Mouse (Mus musculus) CH12.LX (cell line): ENCODE data around the gene Slc10a7. TPM values are rescaled to one million over a fixed set of nuclear protein-coding genes. Genes with fewer than 3 reads are reported as not detected.
"Not testable (repeated sequence)": the region's sequence is repeated elsewhere in the genome, so short reads cannot be mapped to it uniquely, and the experiment has no call there.

Experiments used
- DNase-seq: peaks from one replicate; pipeline ENCODE4 v3.0.0-alpha.2; 2013; ENCODE audit errors: extremely low read depth
- H3K27ac ChIP-seq: 2 replicates; pipeline ENCODE4 v1.5.1; 2012; ENCODE audit warnings: low read depth, mild to moderate bottlenecking, control low read depth, moderate library complexity; ENCODE audit not compliant: insufficient read depth
- H3K27me3 ChIP-seq: replicated peaks from 2 replicates; pipeline ENCODE3; 2012; ENCODE audit warnings: inconsistent platforms
- H3K36me3 ChIP-seq, 2 experiments: replicated peaks in 1 of 2; 2 replicates each; pipeline versions ENCODE3 to v1.6.1; 2012; ENCODE audit warnings: inconsistent platforms in 1 of 2, low read length in 1 of 2, mild to moderate bottlenecking in 1 of 2, mixed read lengths in 1 of 2, moderate library complexity in 1 of 2; ENCODE audit not compliant: control insufficient read depth in 1 of 2, insufficient read depth in 1 of 2
- H3K4me1 ChIP-seq, 2 experiments: 2 replicates each; pipeline ENCODE4 v1.6.1; 2012; ENCODE audit warnings: inconsistent platforms in 1 of 2, moderate library complexity in 1 of 2; ENCODE audit not compliant: insufficient read depth in 2 of 2, control insufficient read depth in 1 of 2
- H3K4me2 ChIP-seq: 2 replicates; pipeline ENCODE4 v1.6.1; 2012; ENCODE audit warnings: low read depth, mild to moderate bottlenecking, control low read depth; ENCODE audit not compliant: poor library complexity, insufficient read depth, severe bottlenecking
- H3K4me3 ChIP-seq, 3 experiments: fragments of 150-350 bp in 1 of 3; sonication (generic) in 1 of 3; replicated peaks in 1 of 3; 2 replicates each; pipeline versions ENCODE3 to v1.5.1; 2011 to 2012; ENCODE audit warnings: low read depth in 2 of 3, low read length in 2 of 3, mild to moderate bottlenecking in 2 of 3, moderate library complexity in 2 of 3, control low read depth in 1 of 3, improper control_type of control experiment in 1 of 3, inconsistent platforms in 1 of 3, mixed read lengths in 1 of 3; ENCODE audit not compliant: poor library complexity in 1 of 3
- H3K79me2 ChIP-seq: replicated peaks from 2 replicates; pipeline ENCODE4 v1.6.1; 2012; ENCODE audit warnings: mild to moderate bottlenecking, moderate library complexity; ENCODE audit not compliant: control insufficient read depth, poor library complexity, insufficient read depth, severe bottlenecking; ENCODE audit errors: extremely low read depth
- H3K9ac ChIP-seq: 2 replicates; pipeline ENCODE4 v1.6.1; 2012; ENCODE audit warnings: low read depth, mild to moderate bottlenecking, control low read depth, moderate library complexity; ENCODE audit not compliant: insufficient read depth
- H3K9me3 ChIP-seq: replicated peaks from 2 replicates; pipeline ENCODE3; 2012; ENCODE audit warnings: low read length, inconsistent platforms, mixed read lengths
- BHLHE40 ChIP-seq: IDR thresholded peaks from 2 replicates; pipeline ENCODE4 v1.6.1; 2011; ENCODE audit warnings: mild to moderate bottlenecking, low read depth, low read length, improper control_type of control experiment
- CHD1 ChIP-seq: IDR thresholded peaks from 2 replicates; pipeline ENCODE4 v1.6.1; 2012; ENCODE audit warnings: low read depth, low read length, improper control_type of control experiment, inconsistent platforms
- E2F4 ChIP-seq: IDR thresholded peaks from 2 replicates; pipeline ENCODE4 v1.6.1; 2011; ENCODE audit warnings: low read depth, low read length, improper control_type of control experiment; ENCODE audit not compliant: insufficient replicate concordance
- ELF1 ChIP-seq: IDR thresholded peaks from 2 replicates; pipeline ENCODE4 v1.6.1; 2014; ENCODE audit warnings: low read depth, mild to moderate bottlenecking, inconsistent platforms, low read length, improper control_type of control experiment
- ETS1 ChIP-seq: conservative IDR thresholded peaks from 2 replicates; pipeline ENCODE4 v1.6.1; 2012; ENCODE audit warnings: low read depth, mild to moderate bottlenecking, inconsistent platforms, low read length, improper control_type of control experiment, moderate library complexity
- GABPA ChIP-seq: IDR thresholded peaks from 2 replicates; pipeline ENCODE4 v1.6.1; 2012; ENCODE audit warnings: low read depth, low read length, improper control_type of control experiment, inconsistent platforms; ENCODE audit not compliant: insufficient replicate concordance
- HCFC1 ChIP-seq: IDR thresholded peaks from 2 replicates; pipeline ENCODE4 v1.6.1; 2012; ENCODE audit warnings: low read depth, mild to moderate bottlenecking, inconsistent platforms, low read length, improper control_type of control experiment
- IRF4 ChIP-seq: IDR thresholded peaks from 2 replicates; pipeline ENCODE4 v1.6.1; 2014; ENCODE audit warnings: low read depth, mild to moderate bottlenecking, inconsistent platforms, low read length, improper control_type of control experiment
- KAT2A ChIP-seq: IDR thresholded peaks from 2 replicates; pipeline ENCODE4 v1.6.1; 2012; ENCODE audit warnings: low read length, improper control_type of control experiment, inconsistent platforms; ENCODE audit not compliant: insufficient replicate concordance
- MAX ChIP-seq: IDR thresholded peaks from 2 replicates; pipeline ENCODE4 v1.6.1; 2011; ENCODE audit warnings: low read length, improper control_type of control experiment
- MAZ ChIP-seq: IDR thresholded peaks from 2 replicates; pipeline ENCODE4 v1.6.1; 2012; ENCODE audit warnings: low read depth, mild to moderate bottlenecking, inconsistent platforms, low read length, improper control_type of control experiment, moderate library complexity
- NELFE ChIP-seq: IDR thresholded peaks from 2 replicates; pipeline ENCODE4 v1.6.1; 2011; ENCODE audit warnings: low read depth, low read length, improper control_type of control experiment
- NRF1 ChIP-seq: IDR thresholded peaks from 2 replicates; pipeline ENCODE4 v1.6.1; 2014; ENCODE audit warnings: low read depth, mild to moderate bottlenecking, inconsistent platforms, low read length, improper control_type of control experiment, moderate library complexity
- PAX5 ChIP-seq: IDR thresholded peaks from 2 replicates; pipeline ENCODE4 v1.6.1; 2012; ENCODE audit warnings: low read length, inconsistent platforms, mixed read lengths
- POLR2A ChIP-seq: IDR thresholded peaks from 2 replicates; pipeline ENCODE4 v1.6.1; 2011; ENCODE audit warnings: low read depth, mild to moderate bottlenecking, improper control_type of control experiment, low read length
- POLR2AphosphoS2 ChIP-seq: IDR thresholded peaks from 2 replicates; pipeline ENCODE4 v1.6.1; 2011; ENCODE audit warnings: low read depth, low read length, improper control_type of control experiment
- RAD21 ChIP-seq: IDR thresholded peaks from 2 replicates; pipeline ENCODE4 v1.6.1; 2011; ENCODE audit warnings: low read depth, mild to moderate bottlenecking, low read length, improper control_type of control experiment, moderate library complexity
- SIN3A ChIP-seq: IDR thresholded peaks from 2 replicates; pipeline ENCODE4 v1.6.1; 2012; ENCODE audit warnings: low read length, improper control_type of control experiment, inconsistent platforms
- TBP ChIP-seq: conservative IDR thresholded peaks from 2 replicates; pipeline ENCODE4 v1.6.1; 2011; ENCODE audit warnings: low read depth, low read length, improper control_type of control experiment
- TCF12 ChIP-seq: IDR thresholded peaks from 2 replicates; pipeline ENCODE4 v1.6.1; 2014; ENCODE audit warnings: low read depth, mild to moderate bottlenecking, inconsistent platforms, low read length, improper control_type of control experiment
- USF1 ChIP-seq: IDR thresholded peaks from 2 replicates; pipeline ENCODE4 v1.6.1; 2014; ENCODE audit warnings: low read depth, mild to moderate bottlenecking, inconsistent platforms, low read length, improper control_type of control experiment
- ZC3H11A ChIP-seq: IDR thresholded peaks from 2 replicates; pipeline ENCODE4 v1.6.1; 2012; ENCODE audit warnings: low read depth, mild to moderate bottlenecking, inconsistent platforms, low read length, improper control_type of control experiment
- ZKSCAN1 ChIP-seq: IDR thresholded peaks from 2 replicates; pipeline ENCODE4 v1.6.1; 2012; ENCODE audit warnings: low read depth, inconsistent platforms, low read length, improper control_type of control experiment, borderline replicate concordance
- ZMIZ1 ChIP-seq: IDR thresholded peaks from 2 replicates; pipeline ENCODE4 v1.6.1; 2012; ENCODE audit warnings: low read depth, mild to moderate bottlenecking, inconsistent platforms, low read length, improper control_type of control experiment
- ZNF384 ChIP-seq: IDR thresholded peaks from 2 replicates; pipeline ENCODE4 v1.6.1; 2012; ENCODE audit warnings: low read depth, low read length, improper control_type of control experiment, inconsistent platforms
- dilution Hi-C: fragments of 300-500 bp; cut with MboI; formaldehyde crosslinking; loops from 2 replicates; pipeline ENCODE4 v1.14.3; 2020; ENCODE audit warnings: low sequenced_read_pairs; ENCODE audit not compliant: extremely low pct_unique_long_range_greater_than_20kb, extremely low pct_ligation_motif_present
- in situ Hi-C: fragments of 300-500 bp; cut with MboI; formaldehyde crosslinking; loops from 3 replicates; pipeline ENCODE4 v1.14.3; 2019; ENCODE audit warnings: low sequenced_read_pairs, low pct_ligation_motif_present, low pct_unique_long_range_greater_than_20kb, mixed read lengths
- polyA plus RNA-seq: library from polyadenylated mRNA; unstranded; fragments of >175 nt; gene quantifications from 2 replicates; pipeline ENCODE4 v1.2.1, GENCODE M21; 2012; ENCODE audit warnings: low read depth; ENCODE audit not compliant: insufficient read length
- total RNA-seq, 2 experiments: library from RNA; depleted of rRNA; stranded (reverse); fragments of 300-350 nt in 1 of 2; fragments of >200 nt in 1 of 2; gene quantifications; 2 replicates each; pipeline ENCODE4 v1.2.3; 2012 to 2014

The Slc10a7 gene
- total and polyA plus RNA-seq, 3 experiments, result 10.8 to 20.4 (median 16.3) TPM

DNA sequence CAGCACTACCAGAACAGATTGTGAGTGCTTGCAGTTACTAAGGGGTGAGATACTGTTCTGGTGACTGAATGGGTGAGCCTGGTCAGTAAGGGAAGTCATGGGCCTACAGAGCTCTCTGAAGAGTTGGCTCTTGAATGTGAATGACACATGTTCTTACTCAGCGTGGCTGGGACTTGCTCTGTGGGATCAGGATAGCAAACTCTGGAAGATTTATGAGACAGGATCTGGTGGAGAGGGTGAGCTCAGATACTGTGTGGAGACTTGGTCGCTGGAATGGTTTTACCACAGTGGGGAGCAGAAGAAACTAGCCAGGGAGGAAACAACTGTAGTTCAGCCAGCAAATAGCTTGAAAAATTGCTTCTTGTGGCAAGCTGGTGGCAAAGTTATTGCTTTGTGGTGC is 35.4 kb downstream of the Slc10a7 start:
- Histone ChIP-seq H3K9ac (no peak overlapping the region), H3K27me3 (no peaks in the 10 kb centered on the region), H3K79me2 (no peaks in the 10 kb centered on the region), H3K4me1 (no peaks in the 10 kb centered on the region), H3K9me3 (peaks cover 9% of the 10 kb centered on the region), H3K4me3 (no peak overlapping the region), H3K4me2 (no peak overlapping the region), H3K36me3 (peaks cover 11 to 79% of the 10 kb centered on the region in 2 experiments), H3K27ac (no peak overlapping the region)
- dilution Hi-C loops, result no loop called here
- DNase-seq, result no peak
- TF ChIP-seq GABPA, result no peak
- TF ChIP-seq POLR2AphosphoS2, result no peak
- no peak for TF ChIP-seq TCF12
- TF ChIP-seq ZMIZ1, result no peak
- no peak for TF ChIP-seq CHD1
- TF ChIP-seq BHLHE40, result no peak
- TF ChIP-seq ETS1, result no peak
- no peak for TF ChIP-seq IRF4
- no peak for TF ChIP-seq ZKSCAN1
- no peak for TF ChIP-seq POLR2A
- no peak for TF ChIP-seq MAX
- in situ Hi-C loops, result no loop called here

DNA sequence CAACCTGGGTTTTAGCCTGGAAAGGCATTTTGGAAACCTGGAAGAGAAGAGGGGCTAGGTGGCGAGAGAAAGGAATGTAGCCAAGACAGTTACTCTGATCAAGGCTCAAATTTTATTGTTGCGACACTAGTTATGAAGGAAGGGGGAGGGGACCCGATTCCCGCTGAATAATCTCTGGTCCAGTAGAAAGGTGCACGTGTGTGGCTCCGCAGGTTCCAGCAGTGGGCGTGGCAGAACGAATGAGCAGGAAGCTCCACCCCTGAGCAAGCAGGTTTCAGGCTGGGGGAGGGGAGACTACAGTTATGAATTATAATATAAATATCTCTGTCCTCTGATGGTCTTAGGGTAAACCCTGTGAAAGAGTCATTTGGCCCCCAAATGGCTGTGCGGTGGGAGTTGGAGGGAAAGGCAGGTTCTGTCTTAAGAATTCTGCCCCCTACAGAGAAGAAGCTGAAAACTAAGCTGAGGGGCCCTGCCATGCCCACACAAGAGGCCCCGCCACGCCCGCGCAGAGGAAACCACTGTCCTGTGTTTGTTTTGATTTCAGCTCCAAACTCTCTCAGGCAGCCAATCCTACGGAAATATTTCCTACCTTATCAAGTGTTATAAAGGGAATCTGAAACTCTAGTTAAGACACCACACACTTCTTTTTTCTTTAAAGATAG is 36.1 kb downstream of the Slc10a7 start:
- H3K4me1 ChIP-seq, H3K4me2 ChIP-seq, H3K79me2 ChIP-seq, in situ Hi-C loops, H3K27me3 ChIP-seq, H3K4me3 ChIP-seq, H3K9ac ChIP-seq, H3K9me3 ChIP-seq, dilution Hi-C loops, H3K27ac ChIP-seq, DNase-seq: not testable (repeated sequence)
- H3K36me3 ChIP-seq, result peaks cover 11 to 72% of the 10 kb centered on the region in 2 experiments

DNA sequence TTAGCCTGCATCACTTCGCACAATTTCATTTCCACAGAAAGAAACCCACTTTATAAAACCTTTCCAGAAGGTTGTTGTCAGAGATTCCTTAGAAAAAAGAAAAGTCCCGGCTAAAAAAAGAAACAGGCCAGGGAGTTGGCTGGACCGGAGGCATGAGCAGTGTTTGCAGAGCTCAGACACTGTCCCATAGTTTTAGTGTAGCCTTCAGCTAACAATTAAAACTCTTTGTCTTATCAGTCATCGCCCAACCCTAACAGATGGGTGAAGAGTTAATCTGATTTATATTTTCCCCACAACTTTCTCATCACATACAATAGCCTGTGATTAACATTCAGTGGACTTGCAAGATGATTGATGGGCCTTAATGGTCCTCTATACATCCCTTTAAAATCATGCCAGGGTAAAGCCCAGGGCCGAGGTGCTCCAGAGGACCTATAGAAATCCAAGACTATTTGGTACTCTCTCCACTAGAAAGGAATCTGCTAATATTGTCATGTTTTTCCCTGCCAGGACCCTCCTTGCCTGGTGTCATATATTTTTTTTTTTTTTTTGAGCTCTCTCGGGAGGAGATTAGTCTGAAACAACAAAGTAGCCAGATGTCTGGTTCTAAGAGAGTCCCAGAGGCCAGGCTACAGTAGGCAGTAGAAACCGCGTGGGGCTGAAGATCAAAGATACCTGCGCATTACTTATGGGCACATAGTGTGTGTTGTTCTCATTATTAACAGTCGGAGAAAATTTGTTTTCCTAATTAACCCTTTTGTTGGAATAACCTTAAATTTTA is 41.0 kb downstream of the Slc10a7 start:
- TF ChIP-seq ELF1, result no peak
- TF ChIP-seq USF1, result no peak
- no peak for TF ChIP-seq ZC3H11A
- TF ChIP-seq NRF1, result no peak
- TF ChIP-seq MAZ, result no peak
- no peak for TF ChIP-seq E2F4
- TF ChIP-seq TBP, result no peak
- no peak for TF ChIP-seq SIN3A
- no peak for TF ChIP-seq NELFE
- no peak for TF ChIP-seq PAX5
- no peak for TF ChIP-seq RAD21
- TF ChIP-seq TCF12, result no peak
- TF ChIP-seq ZNF384, result no peak
- TF ChIP-seq KAT2A, result no peak
- no peak for TF ChIP-seq HCFC1

More for the DNA sequence above, 41.0 kb downstream of the Slc10a7 start:
- no peaks in the 10 kb centered on the region for H3K79me2 ChIP-seq
- DNase-seq, result no peak
- H3K4me1 ChIP-seq, result no peaks in the 10 kb centered on the region
- no peak overlapping the region for H3K9ac ChIP-seq
- dilution Hi-C loops (no loop called here), in situ Hi-C loops (no loop called here)
- H3K9me3 ChIP-seq, result no peaks in the 10 kb centered on the region
- no peak overlapping the region for H3K27ac ChIP-seq
- no peaks in the 10 kb centered on the region for H3K27me3 ChIP-seq
- no peak overlapping the region for H3K4me3 ChIP-seq
- peaks cover 6 to 46% of the 10 kb centered on the region in 2 experiments for H3K36me3 ChIP-seq
- H3K4me2 ChIP-seq, result no peak overlapping the region
